Mouse (Mus musculus): ENCODE data around the gene Dnaic2.

DNA sequence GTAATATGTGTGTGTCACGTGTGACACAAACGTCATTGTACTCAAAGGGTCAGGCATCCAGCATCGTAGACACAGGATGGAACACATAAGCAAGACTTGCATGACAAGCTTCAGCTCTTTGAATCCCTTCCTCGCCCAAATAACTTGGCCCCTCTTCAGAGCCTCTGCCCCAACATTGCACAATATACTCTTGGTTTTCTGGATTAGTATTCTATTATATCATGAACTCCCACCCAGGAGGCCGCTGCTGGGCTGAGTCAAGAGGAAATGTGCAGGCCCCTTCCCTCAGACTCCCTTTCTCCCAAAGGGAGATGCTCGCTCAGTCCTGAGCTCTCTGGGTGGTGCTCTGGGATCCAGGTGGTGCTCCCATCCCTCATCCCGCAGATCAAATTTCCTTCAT is 28.7 kb upstream of the Dnaic2 start:
- TF ChIP-seq CTCF (IDR thresholded peaks at IDR 0.05; ENCODE audit: low read depth), result no peak
- no peak for TF ChIP-seq EP300 (IDR thresholded peaks at IDR 0.05; ENCODE audit: low read depth)

Data from liver, embryonic 14.5 days (tissue).